Mouse (Mus musculus) megakaryocyte, embryonic 14.5 days (primary cell): ENCODE measurements around the gene Braf.

ENCODE experiments used
- FLI1 ChIP-seq: IDR thresholded peaks from 2 replicates; pipeline ENCODE4 v1.6.1; 2012; ENCODE audit warnings: low read length, inconsistent platforms, mixed read lengths
- GATA1 ChIP-seq: IDR thresholded peaks from 3 replicates; pipeline ENCODE4 v1.6.1; 2012; ENCODE audit warnings: mixed read lengths, low read length, inconsistent platforms, borderline replicate concordance

- TF ChIP-seq FLI1 (no peak), GATA1 (no peak)
These were observed 886 bp upstream of the Braf start for GRCm38 (mm10) chr6:39726149-39726548.
